Mouse (Mus musculus) kidney, embryonic 14.5 days (tissue): ENCODE measurements at regions not wholly inside any gene's neighbourhood (a gene's known extent, or its start where the extent isn't known, plus 50 kb on each side); places are given as distances from the start of the nearest gene placed in this dataset.

Experiments
- ATAC-seq: fragments of 200-750 bp; cut with Nextera tagmentation; 2 replicates; pipeline ENCODE4 v1.8.0; 2017; ENCODE audit warnings: moderate number of reproducible peaks, mild to moderate bottlenecking, moderate TSS enrichment, moderate library complexity; ENCODE audit not compliant: low FRiP score, low TSS enrichment
- H3K27ac ChIP-seq: fragments of 300-500 bp; sonication (generic); 2 replicates; pipeline ENCODE4 v1.5.1; 2014; ENCODE audit warnings: low read depth, mild to moderate bottlenecking, low read length, moderate library complexity, mixed read lengths
- H3K27me3 ChIP-seq: fragments of 300-500 bp; sonication (generic); 2 replicates; pipeline ENCODE4 v1.6.1; 2014; ENCODE audit warnings: mild to moderate bottlenecking, low read length; ENCODE audit not compliant: control insufficient read depth, insufficient read depth
- H3K36me3 ChIP-seq: fragments of 300-500 bp; sonication (generic); 2 replicates; pipeline ENCODE4 v1.6.1; 2014; ENCODE audit warnings: low read length, mixed read lengths; ENCODE audit not compliant: control insufficient read depth, insufficient read depth
- H3K4me1 ChIP-seq: fragments of 300-500 bp; sonication (generic); 2 replicates; pipeline ENCODE4 v1.6.1; 2014; ENCODE audit warnings: low read length, mixed read lengths; ENCODE audit not compliant: control insufficient read depth, insufficient read depth
- H3K4me2 ChIP-seq: fragments of 300-500 bp; sonication (generic); replicated peaks from 2 replicates; pipeline ENCODE4 v1.6.1; 2014; ENCODE audit warnings: low read depth, mild to moderate bottlenecking, low read length
- H3K4me3 ChIP-seq: fragments of 300-500 bp; sonication (generic); 2 replicates; pipeline ENCODE4 v1.5.1; 2014; ENCODE audit warnings: mild to moderate bottlenecking, low read length
- H3K9ac ChIP-seq: fragments of 300-500 bp; sonication (generic); 2 replicates; pipeline ENCODE4 v1.6.1; 2014; ENCODE audit warnings: low read depth, mild to moderate bottlenecking, low read length, moderate library complexity
- H3K9me3 ChIP-seq: fragments of 300-500 bp; sonication (generic); 2 replicates; pipeline ENCODE4 v1.6.1; 2016; ENCODE audit warnings: low read length; ENCODE audit not compliant: control insufficient read depth
- WGBS: fragments of 180-500 bp; shearing (Covaris S2); extraction: QIAGEN DNeasy Blood & Tissue Kit; methylation state at CpG from one replicate; pipeline ENCODE4 v1.1.7; 2014; 5-methylcytosine and 5-hydroxymethylcytosine counted together

- no peaks in the 10 kb centered on the region for H3K36me3 ChIP-seq
- H3K27ac ChIP-seq = no peak overlapping the region
- no peak overlapping the region for H3K4me2 ChIP-seq
- H3K4me3 ChIP-seq = no peak overlapping the region
- no peaks in the 10 kb centered on the region for H3K4me1 ChIP-seq
- WGBS = 54% methylated on average over 6 of the region's 6 CpGs
- H3K9me3 ChIP-seq = no peaks in the 10 kb centered on the region
- ATAC-seq = no peak
- no peaks in the 10 kb centered on the region for H3K27me3 ChIP-seq
- H3K9ac ChIP-seq = no peak overlapping the region
These were observed 400.6 kb downstream of the Ttll7 start for GRCm38 (mm10) chr3:147252812-147253211.

GRCm38 (mm10) chr3:147254454-147254853 is 402.3 kb downstream of the Ttll7 start:
- H3K36me3 ChIP-seq = no peaks in the 10 kb centered on the region
- no peak overlapping the region for H3K9ac ChIP-seq
- no peak overlapping the region for H3K27ac ChIP-seq
- H3K4me3 ChIP-seq = no peak overlapping the region
- WGBS = 50% methylated on average over 5 of the region's 5 CpGs
- H3K27me3 ChIP-seq = no peaks in the 10 kb centered on the region
- ATAC-seq = no peak
- no peak overlapping the region for H3K4me2 ChIP-seq
- H3K4me1 ChIP-seq = no peaks in the 10 kb centered on the region
- H3K9me3 ChIP-seq = no peaks in the 10 kb centered on the region

- Histone ChIP-seq H3K4me1 (no peaks in the 10 kb centered on the region), H3K4me2 (no peak overlapping the region), H3K27me3 (no peaks in the 10 kb centered on the region), H3K9ac (no peak overlapping the region), H3K9me3 (no peaks in the 10 kb centered on the region), H3K27ac (no peak overlapping the region), H3K36me3 (no peaks in the 10 kb centered on the region), H3K4me3 (no peak overlapping the region)
- WGBS = 83% methylated on average over 10 of the region's 10 CpGs
- no peak for ATAC-seq
These were observed 408.9 kb downstream of the Ttll7 start for GRCm38 (mm10) chr3:147260958-147261595.

GRCm38 (mm10) chr3:147266556-147266955 is 414.4 kb downstream of the Ttll7 start:
- no peak for ATAC-seq
- H3K4me2 ChIP-seq = no peak overlapping the region
- H3K9ac ChIP-seq = no peak overlapping the region
- 50% methylated on average over 5 of the region's 5 CpGs for WGBS
- H3K4me3 ChIP-seq = no peak overlapping the region
- no peaks in the 10 kb centered on the region for H3K9me3 ChIP-seq
- H3K27ac ChIP-seq = peak overlapping the region; percentile 69; the same call in 1 of the 2 replicates
- H3K27me3 ChIP-seq = no peaks in the 10 kb centered on the region
- no peaks in the 10 kb centered on the region for H3K36me3 ChIP-seq
- H3K4me1 ChIP-seq = no peaks in the 10 kb centered on the region

GRCm38 (mm10) chr3:147273446-147273845 is 421.3 kb downstream of the Ttll7 start:
- H3K36me3 ChIP-seq = no peaks in the 10 kb centered on the region
- no peak overlapping the region for H3K27ac ChIP-seq
- no peak overlapping the region for H3K4me2 ChIP-seq
- no peaks in the 10 kb centered on the region for H3K4me1 ChIP-seq
- no peak overlapping the region for H3K9ac ChIP-seq
- 85% methylated on average over 3 of the region's 3 CpGs for WGBS
- no peak for ATAC-seq
- H3K9me3 ChIP-seq = no peaks in the 10 kb centered on the region
- no peaks in the 10 kb centered on the region for H3K27me3 ChIP-seq
- H3K4me3 ChIP-seq = no peak overlapping the region

GRCm38 (mm10) chr3:147278602-147279001 is 426.4 kb downstream of the Ttll7 start:
- Histone ChIP-seq H3K4me3 (no peak overlapping the region), H3K9me3 (no peaks in the 10 kb centered on the region), H3K27ac (no peak overlapping the region), H3K27me3 (no peaks in the 10 kb centered on the region), H3K4me2 (no peak overlapping the region), H3K36me3 (no peaks in the 10 kb centered on the region), H3K4me1 (no peaks in the 10 kb centered on the region), H3K9ac (no peak overlapping the region)
- ATAC-seq = no peak

GRCm38 (mm10) chr3:147283724-147284123 is 431.6 kb downstream of the Ttll7 start:
- no peaks in the 10 kb centered on the region for H3K27me3 ChIP-seq
- H3K27ac ChIP-seq = no peak overlapping the region
- no peaks in the 10 kb centered on the region for H3K4me1 ChIP-seq
- no peak overlapping the region for H3K4me2 ChIP-seq
- no peaks in the 10 kb centered on the region for H3K9me3 ChIP-seq
- H3K4me3 ChIP-seq = no peak overlapping the region
- H3K36me3 ChIP-seq = no peaks in the 10 kb centered on the region
- ATAC-seq = no peak
- H3K9ac ChIP-seq = no peak overlapping the region
- WGBS = 66% methylated on average over 9 of the region's 9 CpGs

GRCm38 (mm10) chr3:147284357-147284756 is 432.2 kb downstream of the Ttll7 start:
- H3K4me1 ChIP-seq = no peaks in the 10 kb centered on the region
- H3K4me2 ChIP-seq = no peak overlapping the region
- no peaks in the 10 kb centered on the region for H3K27me3 ChIP-seq
- no peaks in the 10 kb centered on the region for H3K36me3 ChIP-seq
- H3K9ac ChIP-seq = no peak overlapping the region
- no peak overlapping the region for H3K27ac ChIP-seq
- H3K4me3 ChIP-seq = no peak overlapping the region
- 93% methylated on average over 4 of the region's 4 CpGs for WGBS
- no peaks in the 10 kb centered on the region for H3K9me3 ChIP-seq
- ATAC-seq = no peak

- no peaks in the 10 kb centered on the region for H3K36me3 ChIP-seq
- no peak overlapping the region; the same call in 1 of the 2 replicates for H3K27ac ChIP-seq
- no peaks in the 10 kb centered on the region for H3K27me3 ChIP-seq
- 48% methylated on average over 5 of the region's 5 CpGs for WGBS
- H3K9ac ChIP-seq = no peak overlapping the region
- no peak overlapping the region for H3K4me2 ChIP-seq
- H3K4me3 ChIP-seq = no peak overlapping the region
- ATAC-seq = 0 out of 2 replicates have a peak, but pooled peaks have one; percentile 35
- H3K9me3 ChIP-seq = no peaks in the 10 kb centered on the region
- no peaks in the 10 kb centered on the region for H3K4me1 ChIP-seq
These were observed 433.3 kb downstream of the Ttll7 start for GRCm38 (mm10) chr3:147285496-147285895.
